Mouse (Mus musculus) stomach, embryonic 16.5 days (tissue): Measurements from ENCODE around the gene Tmeff1. TPM values are rescaled to one million over a fixed set of nuclear protein-coding genes. Genes with fewer than 3 reads are reported as not detected.
"Not testable (repeated sequence)": the region's sequence is repeated elsewhere in the genome, so short reads cannot be mapped to it uniquely, and the experiment has no call there.

Experiments used
- ATAC-seq: fragments of 200-750 bp; cut with Nextera tagmentation; 2 replicates; pipeline ENCODE4 v1.8.0; 2017; ENCODE audit warnings: moderate number of reproducible peaks, moderate TSS enrichment; ENCODE audit not compliant: insufficient read depth, low FRiP score
- H3K27ac ChIP-seq: fragments of 300-500 bp; sonication (generic); 2 replicates; pipeline ENCODE4 v1.5.1; 2014; ENCODE audit warnings: low read length
- H3K27me3 ChIP-seq: fragments of 300-500 bp; sonication (generic); 2 replicates; pipeline ENCODE4 v1.6.1; 2014; ENCODE audit warnings: low read length, control low read depth, mixed read lengths; ENCODE audit not compliant: control insufficient read depth, insufficient read depth
- H3K36me3 ChIP-seq: fragments of 300-500 bp; sonication (generic); 2 replicates; pipeline ENCODE4 v1.6.1; 2014; ENCODE audit warnings: low read length; ENCODE audit not compliant: control insufficient read depth, insufficient read depth
- H3K4me1 ChIP-seq: fragments of 300-500 bp; sonication (generic); 2 replicates; pipeline ENCODE4 v1.6.1; 2014; ENCODE audit warnings: low read length, control low read depth, mixed read lengths; ENCODE audit not compliant: control insufficient read depth, insufficient read depth
- H3K4me2 ChIP-seq: fragments of 300-500 bp; sonication (generic); 2 replicates; pipeline ENCODE4 v1.6.1; 2014; ENCODE audit warnings: low read depth, low read length, mixed read lengths
- H3K4me3 ChIP-seq: fragments of 300-500 bp; sonication (generic); replicated peaks from 2 replicates; pipeline ENCODE4 v1.5.1; 2014; ENCODE audit warnings: mild to moderate bottlenecking, low read length
- H3K9ac ChIP-seq: fragments of 300-500 bp; sonication (generic); 2 replicates; pipeline ENCODE4 v1.6.1; 2014; ENCODE audit warnings: low read length
- H3K9me3 ChIP-seq: fragments of 300-500 bp; sonication (generic); replicated peaks from 2 replicates; pipeline ENCODE4 v1.6.1; 2016; ENCODE audit warnings: low read length, control low read depth; ENCODE audit not compliant: control insufficient read depth
- WGBS: fragments of 180-500 bp; shearing (Covaris S2); extraction: QIAGEN DNeasy Blood & Tissue Kit; methylation state at CpG from one replicate; pipeline ENCODE4 v1.1.7; 2014; 5-methylcytosine and 5-hydroxymethylcytosine counted together
- polyA plus RNA-seq: library from polyadenylated mRNA; unstranded; fragments of >200 nt; fragmentation: Nextera tagmentation; extraction: Ambion mirVana; gene quantifications from 2 replicates; pipeline ENCODE4 v1.2.1, GENCODE M21; 2015

Gene Tmeff1
- polyA plus RNA-seq, 1 experiment from 2014 or later, result 7.9 TPM

GRCm38 (mm10) chr4:48672915-48673314 lies 87.9 kb downstream of the Tmeff1 start:
- H3K4me3 ChIP-seq, result no peak overlapping the region
- H3K4me1 ChIP-seq, result 0 out of 2 replicates have a peak, but pooled peaks cover 5% of the 10 kb centered on the region
- H3K9me3 ChIP-seq, result no peaks in the 10 kb centered on the region
- H3K27me3 ChIP-seq, result no peaks in the 10 kb centered on the region
- no peak overlapping the region for H3K9ac ChIP-seq
- no peak for ATAC-seq
- no peaks in the 10 kb centered on the region for H3K36me3 ChIP-seq
- H3K4me2 ChIP-seq, result no peak overlapping the region
- H3K27ac ChIP-seq, result no peak overlapping the region
- WGBS, result 60% methylated on average over 5 of the region's 5 CpGs

DNA sequence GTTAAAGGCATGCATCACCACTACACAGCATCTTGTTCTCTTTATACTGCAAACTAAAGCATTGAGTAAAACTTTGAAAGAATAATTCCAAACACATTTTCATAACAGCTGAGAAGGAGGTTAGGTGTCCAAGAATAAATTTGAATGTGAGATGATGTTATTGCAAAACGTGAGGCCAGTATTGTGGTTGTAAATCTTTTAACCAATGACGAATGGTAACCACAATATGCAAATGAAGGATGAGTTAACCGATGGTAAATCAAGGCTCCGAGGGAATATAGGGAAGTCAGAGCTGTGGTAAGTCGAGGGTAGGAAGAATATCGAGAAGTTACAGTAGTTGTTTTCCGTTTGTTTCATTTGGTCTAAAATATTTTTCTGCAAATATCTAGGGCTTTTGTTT lies 89.4 kb downstream of the Tmeff1 start:
- no peaks in the 10 kb centered on the region for H3K27me3 ChIP-seq
- H3K4me1 ChIP-seq, result 0 out of 2 replicates have a peak, but pooled peaks cover 5% of the 10 kb centered on the region
- ATAC-seq, result no peak
- no peak overlapping the region for H3K9ac ChIP-seq
- 84% methylated on average over 7 of the region's 7 CpGs for WGBS
- H3K4me2 ChIP-seq, result no peak overlapping the region
- no peak overlapping the region for H3K27ac ChIP-seq
- no peaks in the 10 kb centered on the region for H3K36me3 ChIP-seq
- H3K4me3 ChIP-seq, result no peak overlapping the region
- H3K9me3 ChIP-seq, result no peaks in the 10 kb centered on the region

DNA sequence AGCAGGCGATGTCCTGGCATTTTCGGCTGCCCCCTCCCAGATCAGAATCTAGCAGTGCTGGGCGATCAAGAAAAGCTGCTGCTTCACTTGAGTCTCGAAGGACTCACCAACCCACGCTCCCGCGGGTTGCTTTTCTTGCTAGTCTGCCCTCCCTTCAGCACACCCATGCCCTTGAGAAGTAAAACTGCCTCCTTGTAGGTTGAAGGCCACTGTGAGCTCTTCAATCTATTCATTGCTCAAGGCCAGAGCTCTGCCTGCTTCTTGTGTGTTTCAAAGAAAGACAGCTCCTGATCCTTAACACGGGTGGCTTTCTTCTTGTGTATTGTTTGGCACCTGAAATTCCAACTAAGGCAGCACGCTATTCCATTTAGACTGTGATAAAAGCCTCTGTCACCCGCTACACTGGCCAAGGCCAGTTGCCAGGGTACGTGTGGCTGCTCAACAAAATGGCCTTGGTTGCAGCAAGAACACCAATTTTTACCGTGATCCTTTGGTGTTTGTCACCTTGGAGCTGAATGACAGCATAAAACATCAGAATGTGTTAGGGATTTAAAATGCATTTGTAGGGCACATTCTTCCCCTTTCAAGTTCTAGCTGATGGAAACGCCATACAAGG lies 91.7 kb downstream of the Tmeff1 start:
- Histone ChIP-seq H3K4me2 (no peak overlapping the region), H3K36me3 (no peaks in the 10 kb centered on the region), H3K27ac (no peak overlapping the region), H3K4me3 (no peak overlapping the region), H3K9me3 (no peaks in the 10 kb centered on the region), H3K4me1 (0 out of 2 replicates have a peak, but pooled peaks cover 5% of the 10 kb centered on the region), H3K9ac (no peak overlapping the region), H3K27me3 (no peaks in the 10 kb centered on the region)
- no peak for ATAC-seq
- WGBS, result 87% methylated on average over 13 of the region's 13 CpGs

DNA sequence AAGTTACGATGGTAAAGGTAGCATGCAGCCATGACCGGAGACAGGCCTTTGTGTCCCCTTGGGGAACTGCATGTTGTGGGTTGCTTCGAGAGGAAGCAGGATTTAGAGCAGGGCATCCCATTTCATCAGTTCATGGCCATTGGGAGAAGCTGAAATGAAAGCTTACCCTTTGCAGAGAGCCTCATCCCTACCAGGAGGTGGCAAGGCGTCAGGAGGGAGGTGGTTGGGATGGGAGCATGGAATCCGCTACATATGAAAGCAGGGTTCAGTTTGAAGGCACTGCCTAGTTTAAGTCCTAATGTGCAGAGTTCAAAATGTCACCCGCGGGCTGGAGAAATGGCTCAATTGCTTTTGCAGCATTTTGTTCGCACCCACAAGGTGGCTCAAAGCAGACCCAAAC lies 92.3 kb downstream of the Tmeff1 start:
- 92% methylated on average over 8 of the region's 8 CpGs for WGBS

GRCm38 (mm10) chr4:48677812-48678211 lies 92.8 kb downstream of the Tmeff1 start:
- no peak for ATAC-seq
- Histone ChIP-seq H3K4me3 (no peak overlapping the region), H3K9me3 (no peaks in the 10 kb centered on the region), H3K4me1 (0 out of 2 replicates have a peak, but pooled peaks cover 5% of the 10 kb centered on the region), H3K27ac (no peak overlapping the region), H3K27me3 (no peaks in the 10 kb centered on the region), H3K4me2 (no peak overlapping the region), H3K36me3 (no peaks in the 10 kb centered on the region), H3K9ac (no peak overlapping the region)
- WGBS, result 76% methylated on average over 2 of the region's 2 CpGs

More for the DNA sequence above, 92.3 kb downstream of the Tmeff1 start:
- ATAC-seq, result no peak
- Histone ChIP-seq H3K4me1 (0 out of 2 replicates have a peak, but pooled peaks cover 5% of the 10 kb centered on the region), H3K27me3 (no peaks in the 10 kb centered on the region), H3K9ac (no peak overlapping the region), H3K4me2 (no peak overlapping the region), H3K9me3 (no peaks in the 10 kb centered on the region), H3K4me3 (no peak overlapping the region), H3K27ac (no peak overlapping the region), H3K36me3 (no peaks in the 10 kb centered on the region)

DNA sequence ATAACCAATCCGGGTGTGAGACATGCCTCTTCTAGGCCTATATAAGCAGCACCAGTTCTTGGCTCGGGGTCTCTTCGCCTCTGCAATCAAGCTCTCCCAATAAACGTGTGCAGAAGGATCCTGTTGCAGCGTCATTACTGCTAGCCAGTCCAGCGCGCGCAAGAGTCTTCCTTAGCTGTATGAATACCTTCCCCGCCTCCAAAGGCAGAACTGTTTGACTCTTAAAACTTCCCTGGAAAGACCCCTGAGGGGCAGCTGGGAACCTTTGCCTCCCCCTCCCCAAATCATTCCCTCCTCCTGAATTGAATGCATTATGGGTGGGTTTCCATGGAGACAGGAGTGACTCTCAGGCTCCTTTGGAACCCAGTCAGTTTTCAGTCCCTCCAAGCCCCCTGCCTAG lies 93.8 kb downstream of the Tmeff1 start:
- WGBS, result 93% methylated on average over 9 of the region's 9 CpGs

GRCm38 (mm10) chr4:48679728-48680127 lies 94.8 kb downstream of the Tmeff1 start:
- not testable (repeated sequence) for H3K4me1 ChIP-seq, H3K27me3 ChIP-seq, H3K4me3 ChIP-seq, H3K9me3 ChIP-seq, H3K36me3 ChIP-seq, H3K9ac ChIP-seq
- peak; percentile 72; the same call in 1 of the 2 replicates for ATAC-seq
- 50% methylated on average over 5 of the region's 6 CpGs for WGBS
- 0 out of 2 replicates have a peak overlapping the region, but pooled peaks have one; percentile 21 for H3K27ac ChIP-seq
- H3K4me2 ChIP-seq, result peak overlapping the region; percentile 39

More for the DNA sequence above, 93.8 kb downstream of the Tmeff1 start:
- Histone ChIP-seq H3K9me3 (no peaks in the 10 kb centered on the region), H3K4me1 (no peaks in the 10 kb centered on the region), H3K27ac (no peak overlapping the region), H3K27me3 (no peaks in the 10 kb centered on the region), H3K4me2 (no peak overlapping the region), H3K4me3 (no peak overlapping the region), H3K36me3 (no peaks in the 10 kb centered on the region), H3K9ac (no peak overlapping the region)
- no peak for ATAC-seq

DNA sequence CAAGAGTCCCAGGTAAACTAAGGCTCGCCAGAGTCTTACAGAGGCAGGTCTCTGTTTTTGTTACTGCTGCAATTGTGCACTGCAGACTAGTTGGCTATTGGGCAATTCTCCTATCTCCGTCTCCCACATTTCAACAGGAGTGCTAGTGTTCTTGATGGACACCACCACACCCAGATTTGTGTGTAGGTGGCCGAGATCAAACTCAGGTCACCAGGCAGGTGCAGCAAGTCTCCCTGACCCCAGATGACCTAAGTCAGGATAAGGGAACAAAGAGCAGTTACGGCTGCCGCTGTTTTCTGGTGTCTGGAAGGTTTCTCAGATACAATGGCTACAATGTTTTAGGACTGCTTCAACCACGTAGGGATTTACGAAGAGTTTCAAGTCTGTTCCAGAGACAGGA lies 95.2 kb downstream of the Tmeff1 start:
- Histone ChIP-seq H3K4me3 (no peak overlapping the region), H3K36me3 (no peaks in the 10 kb centered on the region), H3K9ac (0 out of 2 replicates have a peak overlapping the region, but pooled peaks have one; percentile 51), H3K27ac (0 out of 2 replicates have a peak overlapping the region, but pooled peaks have one; percentile 21), H3K4me2 (peak overlapping the region; percentile 39), H3K9me3 (no peaks in the 10 kb centered on the region), H3K4me1 (peaks cover 6% of the 10 kb centered on the region; the same call in 1 of the 2 replicates), H3K27me3 (no peaks in the 10 kb centered on the region)
- peak; percentile 51; the same call in 1 of the 2 replicates for ATAC-seq
- WGBS, result 45% methylated on average over 7 of the region's 7 CpGs

DNA sequence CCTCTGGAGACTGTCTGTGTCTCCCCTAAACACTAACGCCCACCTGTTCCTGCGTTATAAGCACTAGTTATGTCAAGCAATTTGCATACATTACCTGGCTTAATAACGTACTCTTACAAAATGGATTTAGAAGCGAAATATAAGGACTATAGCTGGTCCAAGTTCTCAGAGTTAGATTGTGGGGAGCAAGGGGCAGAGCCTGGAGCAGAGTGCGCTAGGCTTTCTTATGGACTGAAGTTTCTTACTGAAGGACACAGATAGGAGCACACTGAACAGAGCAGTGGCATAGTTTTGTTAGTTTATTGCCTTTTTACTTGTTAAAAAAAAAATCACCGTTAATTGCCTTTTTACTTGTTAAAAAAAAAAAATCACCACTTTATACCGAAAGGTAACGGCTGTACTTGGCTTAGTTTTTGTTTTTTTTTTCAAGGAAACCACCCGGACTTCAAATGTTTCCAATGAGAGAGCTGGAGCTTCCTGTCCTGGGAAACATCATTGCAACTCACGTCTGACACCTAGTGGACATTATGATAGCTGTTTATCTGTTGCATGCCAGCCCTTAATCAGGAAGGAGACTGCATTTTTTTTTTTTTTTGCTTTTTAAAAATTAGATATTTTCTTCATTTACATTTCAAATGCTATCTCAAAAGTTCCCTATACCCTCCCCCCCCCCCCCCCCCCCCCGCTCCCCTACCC lies 95.8 kb downstream of the Tmeff1 start:
- Histone ChIP-seq H3K9ac (peak overlapping the region; percentile 51; the same call in 1 of the 2 replicates), H3K9me3 (no peaks in the 10 kb centered on the region), H3K4me3 (no peak overlapping the region), H3K4me1 (peaks cover 6% of the 10 kb centered on the region; the same call in 1 of the 2 replicates), H3K27ac (0 out of 2 replicates have a peak overlapping the region, but pooled peaks have one; percentile 21), H3K4me2 (peak overlapping the region; percentile 39), H3K36me3 (no peaks in the 10 kb centered on the region), H3K27me3 (no peaks in the 10 kb centered on the region)
- 31% methylated on average over 10 of the region's 11 CpGs for WGBS
- ATAC-seq, result peak; percentile 58; the same call in 1 of the 2 replicates
